Mouse (Mus musculus) gastrocnemius, adult 18-20 months (tissue): Measurements from ENCODE around the gene Prmt8. TPM values are rescaled to one million over a fixed set of nuclear protein-coding genes. Genes with fewer than 3 reads are reported as not detected.

Source experiments
- DNase-seq: peaks from one replicate; pipeline ENCODE4 v3.0.0; 2021; ENCODE audit warnings: low spot score
- total RNA-seq, 2 experiments: library from RNA; stranded (reverse); gene quantifications; 2 replicates each; pipeline ENCODE4 v1.2.3; 2021

The Prmt8 gene
- total RNA-seq, 2 experiments from 2014 or later = not detected

- DNase-seq = no peak
These were observed 29.4 kb downstream of the Prmt8 start for GRCm38 (mm10) chr6:127739921-127740320.

GRCm38 (mm10) chr6:127735130-127735981 lies 33.9 kb downstream of the Prmt8 start:
- no peak for DNase-seq

GRCm38 (mm10) chr6:127723126-127723525 lies 46.1 kb downstream of the Prmt8 start:
- no peak for DNase-seq

- DNase-seq = no peak
These were observed 49.4 kb downstream of the Prmt8 start for GRCm38 (mm10) chr6:127719875-127720274.

- no peak for DNase-seq
These were observed 51.8 kb downstream of the Prmt8 start for GRCm38 (mm10) chr6:127717239-127718137.

- no peak for DNase-seq
These were observed 53.8 kb downstream of the Prmt8 start for GRCm38 (mm10) chr6:127715428-127715827.

- DNase-seq = no peak
These were observed 54.4 kb downstream of the Prmt8 start for GRCm38 (mm10) chr6:127714906-127715305.

- DNase-seq = no peak
These were observed 61.0 kb downstream of the Prmt8 start for GRCm38 (mm10) chr6:127708218-127708628.

- no peak for DNase-seq
These were observed 68.1 kb downstream of the Prmt8 start for GRCm38 (mm10) chr6:127701036-127701783.

- no peak for DNase-seq
These were observed 75.6 kb downstream of the Prmt8 start for GRCm38 (mm10) chr6:127693681-127694080.

GRCm38 (mm10) chr6:127692298-127692697 lies 77.0 kb downstream of the Prmt8 start:
- no peak for DNase-seq

GRCm38 (mm10) chr6:127687181-127687860 lies 82.0 kb downstream of the Prmt8 start:
- DNase-seq = no peak

GRCm38 (mm10) chr6:127684981-127685380 lies 84.3 kb downstream of the Prmt8 start:
- DNase-seq = no peak

- DNase-seq = no peak
These were observed 85.7 kb downstream of the Prmt8 start for GRCm38 (mm10) chr6:127683561-127683960.

- DNase-seq = no peak
These were observed 88.5 kb downstream of the Prmt8 start for GRCm38 (mm10) chr6:127680784-127681183.

GRCm38 (mm10) chr6:127678998-127679397 lies 90.3 kb downstream of the Prmt8 start:
- no peak for DNase-seq

- no peak for DNase-seq
These were observed 91.0 kb downstream of the Prmt8 start for GRCm38 (mm10) chr6:127678320-127678719.

- DNase-seq = no peak
These were observed 92.4 kb downstream of the Prmt8 start for GRCm38 (mm10) chr6:127676866-127677265.

- no peak for DNase-seq
These were observed 97.2 kb downstream of the Prmt8 start for GRCm38 (mm10) chr6:127672071-127672470.

GRCm38 (mm10) chr6:127670031-127670430 lies 99.2 kb downstream of the Prmt8 start:
- DNase-seq = no peak

GRCm38 (mm10) chr6:127669313-127669712 lies 100.0 kb downstream of the Prmt8 start:
- DNase-seq = no peak
